Mouse (Mus musculus) kidney, adult 18-20 months (tissue): ENCODE measurements around the gene Cenpo.
"Not testable (repeated sequence)": the region's sequence is repeated elsewhere in the genome, so short reads cannot be mapped to it uniquely, and the experiment has no call there.

Experiments
- DNase-seq: peaks from one replicate; pipeline ENCODE4 v3.0.0; 2021

Gene Cenpo

GRCm38 (mm10) chr12:4233572-4234508, at the start of gene Cenpo, which contains the start of gene Ptrhd1:
TSS of gene Cenpo (minus strand) at chr12:4234294.
TSS of gene Ptrhd1 (plus strand) at chr12:4234027.
- DNase-seq: peak; percentile 99

DNA sequence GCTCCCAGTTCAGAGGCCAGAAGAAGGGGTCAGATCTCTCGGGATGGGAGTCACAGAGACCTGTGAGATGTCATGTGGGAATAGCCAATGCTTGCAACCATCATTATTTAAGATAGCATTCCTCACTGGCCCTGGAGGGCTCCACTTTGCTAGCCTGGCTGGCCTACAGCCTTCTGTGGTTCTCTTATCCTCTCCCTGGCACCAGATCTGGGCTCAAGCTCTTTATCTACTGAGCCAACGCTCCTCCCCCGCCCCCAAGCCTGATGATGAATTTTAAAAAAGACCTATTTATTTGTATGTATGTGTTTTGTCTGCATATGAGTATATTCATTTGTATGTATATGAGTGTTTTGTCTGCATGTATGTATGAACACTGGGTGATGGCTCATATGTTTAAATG, 45.8 kb upstream of the Cenpo start:
- DNase-seq: no peak

- DNase-seq: no peak
Observed at GRCm38 (mm10) chr12:4278978-4279755, 45.1 kb upstream of the Cenpo start.

DNA sequence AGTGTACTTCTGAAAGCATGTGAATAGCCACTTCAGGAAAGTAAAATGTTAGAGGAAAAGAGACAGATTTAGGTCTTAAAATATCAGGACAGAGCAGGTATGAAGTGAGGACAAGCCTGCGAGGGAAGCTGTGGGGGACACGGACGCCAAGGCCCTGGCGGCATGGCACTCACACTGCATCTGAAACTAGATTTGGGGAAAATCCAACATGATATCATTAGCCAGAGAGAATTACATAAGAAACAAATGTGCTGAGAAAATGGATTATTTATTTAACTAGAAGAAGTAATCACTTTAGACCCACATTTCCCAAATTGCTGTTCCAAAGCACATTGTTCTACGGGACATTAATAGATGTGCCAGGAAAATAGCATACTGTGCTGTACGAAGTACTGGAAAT, 37.0 kb upstream of the Cenpo start:
- no peak for DNase-seq

DNA sequence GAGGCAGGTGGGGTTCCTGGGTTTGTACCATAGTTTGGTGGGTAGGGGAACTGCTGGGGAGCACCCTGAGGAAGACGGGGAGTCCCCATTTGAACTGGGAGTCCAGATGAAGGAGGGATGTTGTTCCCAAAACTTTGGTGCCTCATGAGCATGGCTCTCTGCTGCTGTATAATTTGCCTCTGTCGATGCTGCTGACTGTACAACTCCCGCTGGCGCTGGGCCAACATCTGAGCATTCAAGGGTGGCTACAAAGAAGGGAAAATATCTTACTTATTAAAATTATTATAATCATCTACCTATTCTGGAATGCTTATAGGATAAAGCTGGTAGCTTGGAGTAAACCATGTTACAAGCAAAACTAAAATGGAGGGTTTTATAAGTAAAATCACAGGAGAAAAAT, 33.7 kb upstream of the Cenpo start:
- no peak for DNase-seq

DNA sequence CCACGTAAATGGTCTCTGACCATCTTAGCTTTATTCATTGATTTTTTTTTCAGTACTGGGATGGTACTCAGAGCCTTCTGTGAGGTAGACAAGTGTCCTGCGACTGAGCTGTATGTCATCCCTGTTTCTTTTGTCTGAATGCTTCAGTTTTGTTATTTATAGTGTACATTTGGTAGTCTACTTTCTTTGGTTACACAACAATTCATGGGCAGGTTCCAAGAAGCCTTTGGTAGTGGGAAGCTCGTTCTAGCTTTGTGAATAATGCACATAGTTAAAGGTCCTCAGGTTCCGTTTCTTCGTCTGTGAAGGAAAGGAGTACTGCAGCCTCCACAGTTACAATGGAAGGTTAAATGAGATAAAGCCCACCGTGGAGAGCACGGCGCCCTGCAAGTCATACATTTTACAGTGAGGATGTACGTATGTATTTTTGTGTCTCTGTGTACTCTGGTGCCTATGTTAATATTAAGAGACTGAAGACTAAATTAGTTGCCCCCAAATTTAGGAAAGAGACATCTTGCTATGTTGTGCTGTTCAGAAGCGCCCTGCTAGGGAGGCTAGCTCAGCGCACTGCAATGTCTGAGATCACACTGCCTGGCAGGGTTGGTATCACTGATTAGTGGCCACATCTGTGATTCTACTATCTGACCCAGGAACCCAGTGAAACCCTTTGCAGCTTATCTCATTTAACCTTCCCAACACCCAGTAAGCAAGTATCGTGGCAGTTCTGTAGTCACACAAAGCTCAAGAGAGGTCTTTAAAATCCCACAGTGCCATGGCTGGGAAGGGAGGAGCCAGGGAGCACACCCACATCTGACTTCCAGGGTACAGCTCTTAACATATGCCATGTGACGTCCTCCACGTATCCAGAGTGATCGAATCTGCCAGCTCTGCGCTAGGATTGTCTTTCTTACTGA, 18.9 kb upstream of the Cenpo start:
- DNase-seq: no peak

- no peak for DNase-seq
Observed at GRCm38 (mm10) chr12:4249786-4250185, 15.7 kb upstream of the Cenpo start.

DNA sequence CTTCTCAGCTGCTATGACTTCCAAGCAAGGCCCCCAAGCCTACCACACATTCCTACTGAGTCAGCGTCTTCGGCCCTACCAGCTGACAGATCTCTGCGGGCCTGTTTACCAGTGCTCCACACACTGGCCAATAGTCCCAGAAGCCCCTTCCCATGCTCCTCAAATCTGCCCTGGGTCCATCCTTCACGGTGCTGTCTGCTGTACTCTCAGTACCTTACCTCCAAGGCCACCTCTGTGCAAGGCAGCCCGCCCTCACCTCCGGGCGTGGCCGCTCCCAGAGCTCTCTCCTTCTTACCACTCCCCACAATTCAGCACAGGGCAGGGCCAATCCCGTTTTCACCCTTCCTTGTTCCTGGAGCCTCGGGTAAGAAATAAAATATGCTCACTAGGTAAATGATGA, 11.6 kb upstream of the Cenpo start:
- no peak for DNase-seq

DNA sequence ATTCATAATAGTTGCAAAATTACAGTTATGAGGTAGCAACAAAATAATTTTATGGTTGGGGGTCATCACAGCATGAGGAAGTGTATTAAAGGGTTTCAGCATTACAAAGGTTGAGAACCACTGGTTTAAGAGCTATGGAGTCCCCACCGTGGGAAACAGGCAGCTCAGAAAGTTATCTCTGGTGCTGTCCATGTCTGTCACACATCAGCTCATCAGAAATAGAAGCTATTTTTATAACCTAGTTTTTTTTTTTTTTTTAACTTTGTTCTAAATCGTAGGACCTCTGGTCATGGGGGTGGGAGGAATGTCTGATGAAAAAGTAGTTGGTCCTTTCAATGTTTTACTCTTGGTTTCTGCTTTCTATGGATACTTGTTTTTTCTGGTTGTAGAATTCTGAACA, 9.7 kb upstream of the Cenpo start:
- no peak for DNase-seq

- DNase-seq: not testable (repeated sequence)
Observed at GRCm38 (mm10) chr12:4240281-4240680, 6.2 kb upstream of the Cenpo start.

GRCm38 (mm10) chr12:4237481-4237880, 3.4 kb upstream of the Cenpo start:
- no peak for DNase-seq

DNA sequence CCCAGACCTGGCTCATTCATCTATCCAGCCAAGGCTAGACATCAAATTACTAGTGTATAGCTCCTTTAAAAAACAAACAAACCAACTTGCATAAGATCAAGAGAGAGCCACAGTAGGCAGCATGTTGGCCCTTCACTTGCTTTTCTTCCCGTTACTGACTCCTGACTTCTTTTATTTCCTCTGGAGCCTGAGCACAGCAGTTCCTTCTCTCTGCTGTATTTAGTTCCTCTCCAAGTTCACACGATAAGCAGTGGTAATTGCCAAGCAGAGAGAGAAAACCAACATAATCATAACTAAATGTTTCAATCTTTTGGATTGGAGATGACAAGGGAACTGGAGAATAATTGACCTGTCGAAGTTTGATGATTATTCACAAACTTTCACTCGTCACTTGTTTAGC, 1.3 kb downstream of the Cenpo start:
- DNase-seq: no peak

DNA sequence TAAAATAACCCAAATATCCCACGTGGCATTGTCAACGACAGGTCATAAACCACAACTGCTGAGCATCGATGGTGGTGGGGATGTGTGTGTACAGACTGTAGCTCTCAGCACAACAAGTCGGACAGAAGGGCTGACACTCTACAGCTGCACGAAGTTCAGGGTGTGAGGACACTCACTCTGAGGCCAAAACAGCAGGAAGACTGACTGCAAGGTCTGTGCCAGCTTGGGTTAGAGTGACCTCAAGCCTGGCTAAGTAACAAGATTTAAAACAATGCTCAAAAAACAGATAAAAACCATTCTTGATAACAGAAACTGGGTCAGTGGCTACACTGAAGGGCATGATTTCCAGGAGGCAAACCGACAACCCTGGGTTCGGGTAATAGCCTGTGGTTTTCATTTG, 3.9 kb downstream of the Cenpo start:
- no peak for DNase-seq

- no peak for DNase-seq
Observed at GRCm38 (mm10) chr12:4212908-4213307, 21.2 kb downstream of the Cenpo start.

- DNase-seq: no peak
Observed at GRCm38 (mm10) chr12:4211174-4211573, 22.9 kb downstream of the Cenpo start.

GRCm38 (mm10) chr12:4209196-4209595, 24.9 kb downstream of the Cenpo start:
- no peak for DNase-seq

GRCm38 (mm10) chr12:4208405-4209133, 25.5 kb downstream of the Cenpo start:
- DNase-seq: peak; percentile 64

DNA sequence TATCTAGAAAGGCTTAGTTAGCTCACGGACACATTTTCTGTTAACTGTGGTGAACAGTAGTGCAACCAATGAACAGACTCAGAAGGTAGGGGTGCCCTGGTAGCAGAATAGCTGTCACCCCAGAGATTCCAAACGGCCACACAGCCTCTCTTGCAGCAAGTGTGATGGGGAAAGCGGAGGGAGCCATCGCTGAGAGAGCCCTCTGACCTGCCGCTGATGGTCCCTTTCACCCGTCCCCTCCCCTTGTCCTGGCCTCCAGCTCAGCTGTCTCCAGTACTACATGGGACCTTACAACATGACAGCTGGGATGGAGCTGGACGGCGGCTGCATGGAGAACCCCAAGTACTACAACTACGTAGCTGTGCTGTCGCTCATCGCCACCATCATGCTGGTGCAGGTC, 28.0 kb downstream of the Cenpo start:
- no peak for DNase-seq

GRCm38 (mm10) chr12:4202206-4202605, 31.9 kb downstream of the Cenpo start:
- DNase-seq: no peak

GRCm38 (mm10) chr12:4201454-4202200, 32.5 kb downstream of the Cenpo start:
- no peak for DNase-seq

DNA sequence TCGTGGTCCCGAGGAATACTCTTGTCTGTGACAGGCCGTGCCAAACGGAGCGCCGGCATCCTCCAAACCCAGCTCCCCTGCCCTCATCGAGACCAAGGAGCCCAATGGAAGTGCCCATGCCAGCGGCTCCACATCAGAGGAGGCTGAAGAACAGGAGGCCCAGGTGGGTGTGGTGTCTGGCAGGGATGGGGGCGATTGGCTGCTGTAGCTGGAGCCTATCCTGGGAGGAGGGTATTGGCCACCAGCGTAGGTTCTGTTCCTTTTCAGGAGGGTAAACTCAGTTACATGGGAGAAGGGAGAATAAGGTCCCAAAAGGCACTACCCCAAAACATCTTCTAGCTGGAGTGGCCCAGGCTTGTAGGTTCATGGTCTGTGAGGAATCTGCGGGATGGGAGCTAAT, 34.8 kb downstream of the Cenpo start:
- no peak for DNase-seq
